Mouse (Mus musculus) stomach, postnatal 0 days (tissue): ENCODE data around the gene Olfr1506. TPM values are rescaled to one million over a fixed set of nuclear protein-coding genes. Genes with fewer than 3 reads are reported as not detected.
"Not testable (repeated sequence)": the region's sequence is repeated elsewhere in the genome, so short reads cannot be mapped to it uniquely, and the experiment has no call there.

Source experiments
- ATAC-seq: fragments of 200-750 bp; cut with Nextera tagmentation; 2 replicates; pipeline ENCODE4 v1.8.0; 2017; ENCODE audit not compliant: low FRiP score, low TSS enrichment
- DNase-seq: peaks from one replicate; pipeline ENCODE4 v3.0.0-alpha.2; 2016; ENCODE audit warnings: low spot score
- H3K27ac ChIP-seq: fragments of 300-500 bp; sonication (generic); replicated peaks from 2 replicates; pipeline ENCODE4 v1.5.1; 2014; ENCODE audit warnings: mild to moderate bottlenecking, control low read depth
- H3K27me3 ChIP-seq: fragments of 300-500 bp; sonication (generic); 2 replicates; pipeline ENCODE4 v1.6.1; 2014; ENCODE audit warnings: low read length; ENCODE audit not compliant: control insufficient read depth, insufficient read depth
- H3K36me3 ChIP-seq: fragments of 300-500 bp; sonication (generic); 2 replicates; pipeline ENCODE4 v1.6.1; 2014; ENCODE audit warnings: low read length, mixed read lengths; ENCODE audit not compliant: control insufficient read depth, insufficient read depth
- H3K4me1 ChIP-seq: fragments of 300-500 bp; sonication (generic); replicated peaks from 2 replicates; pipeline ENCODE4 v1.6.1; 2014; ENCODE audit warnings: antibody characterized with exemption; ENCODE audit not compliant: control insufficient read depth, insufficient read depth
- H3K4me2 ChIP-seq: fragments of 300-500 bp; sonication (generic); replicated peaks from 2 replicates; pipeline ENCODE4 v1.6.1; 2014; ENCODE audit warnings: low read depth, mild to moderate bottlenecking, control low read depth, moderate library complexity
- H3K4me3 ChIP-seq: fragments of 300-500 bp; sonication (generic); 2 replicates; pipeline ENCODE4 v1.5.1; 2014; ENCODE audit warnings: low read depth, low read length, control low read depth
- H3K9ac ChIP-seq: fragments of 300-500 bp; sonication (generic); 2 replicates; pipeline ENCODE4 v1.6.1; 2014; ENCODE audit warnings: mild to moderate bottlenecking, low read length, control low read depth, mixed read lengths
- H3K9me3 ChIP-seq: fragments of 300-500 bp; sonication (generic); 2 replicates; pipeline ENCODE4 v1.6.1; 2016; ENCODE audit warnings: low read length; ENCODE audit not compliant: control insufficient read depth
- CTCF ChIP-seq: IDR thresholded peaks from 2 replicates; pipeline ENCODE4 v1.5.1; 2016; ENCODE audit warnings: antibody characterized with exemption, low read depth, mild to moderate bottlenecking, moderate library complexity
- EP300 ChIP-seq: optimal IDR thresholded peaks from 2 replicates; pipeline ENCODE3; 2016; ENCODE audit warnings: antibody characterized with exemption
- WGBS: fragments of 180-500 bp; shearing (Covaris S2); extraction: QIAGEN DNeasy Blood & Tissue Kit; methylation state at CpG from one replicate; pipeline ENCODE4 v1.1.7; 2014; 5-methylcytosine and 5-hydroxymethylcytosine counted together
- polyA plus RNA-seq: library from polyadenylated mRNA; unstranded; fragments of >200 nt; fragmentation: Nextera tagmentation; extraction: Ambion mirVana; gene quantifications from 2 replicates; pipeline ENCODE4 v1.2.1, GENCODE M21; 2015

Gene Olfr1506
- not detected in 2 replicates for polyA plus RNA-seq

DNA sequence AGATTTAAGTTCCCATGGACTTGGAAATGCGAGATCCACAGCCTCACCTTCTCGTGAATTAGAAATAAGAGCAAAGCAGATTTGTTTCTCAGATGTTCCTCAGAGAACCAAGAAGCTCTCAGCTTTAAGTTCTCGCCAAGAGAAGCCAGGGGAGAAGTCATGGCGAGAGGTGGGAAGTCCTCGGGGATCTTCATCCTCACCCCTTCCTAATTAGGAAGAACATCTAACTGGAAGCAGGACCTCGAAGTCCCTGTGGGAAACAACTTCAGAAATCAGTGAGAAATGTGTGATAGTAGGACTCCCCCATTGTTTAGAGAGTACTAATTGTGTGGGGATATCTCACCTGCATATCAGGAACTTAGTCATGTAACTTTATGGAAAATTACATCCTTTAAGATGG, at the start of gene Olfr1506:
Gene Olfr1506 (minus strand): TSS at position 101 of the 400 bp plus-strand sequence.
- not testable (repeated sequence) for H3K27me3 ChIP-seq, H3K9ac ChIP-seq, ATAC-seq, H3K9me3 ChIP-seq, H3K36me3 ChIP-seq, H3K4me1 ChIP-seq, H3K27ac ChIP-seq, H3K4me3 ChIP-seq, H3K4me2 ChIP-seq, DNase-seq
- no CpG with 5 or more reads among the region's 6 CpGs for WGBS

DNA sequence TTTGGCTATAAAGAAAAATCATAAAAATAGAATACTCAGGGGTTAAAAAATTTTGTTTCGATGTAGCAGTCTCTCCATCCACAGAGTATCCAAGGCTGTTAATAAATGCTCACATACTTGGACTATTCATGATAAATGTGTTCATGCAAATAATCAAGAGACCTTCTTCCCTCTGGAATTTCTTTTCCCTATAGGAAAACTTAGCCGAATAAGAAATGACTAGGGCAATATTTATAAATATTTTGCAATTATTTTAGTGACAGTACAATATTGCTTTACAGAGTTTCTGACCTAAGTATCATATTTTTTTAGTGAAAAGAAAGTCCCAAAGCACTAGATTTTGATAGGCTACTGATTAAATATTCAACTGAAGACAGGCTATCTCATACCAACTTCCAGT, 46.6 kb upstream of the Olfr1506 start, which contains the start of gene Olfr1271:
Gene Olfr1271 (minus strand): TSS at position 101 of the 400 bp plus-strand sequence.
- Histone ChIP-seq H3K36me3 (no peaks in the 10 kb centered on the region), H3K4me1 (no peaks in the 10 kb centered on the region), H3K4me2 (no peak within 1 kb of the TSS), H3K9me3 (no peaks in the 10 kb centered on the region), H3K27me3 (no peaks in the 10 kb centered on the region), H3K9ac (no peak within 1 kb of the TSS), H3K4me3 (no peak within 1 kb of the TSS), H3K27ac (no peak within 1 kb of the TSS)
- WGBS: 81% methylated on average over 2 of the region's 2 CpGs
- no peak for DNase-seq
- TF ChIP-seq EP300 (no peak), CTCF (no peak)
- no peak for ATAC-seq

DNA sequence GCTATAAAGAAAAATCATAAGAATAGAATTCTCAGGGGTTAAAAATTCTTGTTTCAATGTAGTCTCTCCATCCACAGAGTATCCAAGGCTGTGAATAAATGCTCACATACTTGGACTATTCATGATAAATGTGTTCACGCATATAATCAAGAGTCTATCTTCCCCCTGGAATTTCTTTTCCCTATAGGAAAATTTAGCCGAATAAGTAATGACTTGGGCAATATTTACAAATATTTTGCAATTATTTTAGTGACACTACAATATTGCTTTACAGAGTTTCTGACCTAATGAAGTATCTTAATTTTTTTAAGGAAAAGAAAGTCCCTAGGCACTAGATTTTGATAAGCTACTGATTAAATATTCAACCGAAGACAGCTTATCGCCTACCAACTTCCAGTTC, 33.2 kb upstream of the Olfr1506 start, which contains the start of gene Olfr142:
Gene Olfr142 (minus strand): TSS at position 101 of the 400 bp plus-strand sequence.
- Histone ChIP-seq H3K4me2 (no peak within 1 kb of the TSS), H3K4me1 (no peaks in the 10 kb centered on the region), H3K4me3 (no peak within 1 kb of the TSS), H3K27me3 (no peaks in the 10 kb centered on the region), H3K9me3 (no peaks in the 10 kb centered on the region), H3K36me3 (no peaks in the 10 kb centered on the region), H3K27ac (no peak within 1 kb of the TSS), H3K9ac (no peak within 1 kb of the TSS)
- WGBS: 90% methylated on average over 4 of the region's 4 CpGs
- ATAC-seq (no peak), DNase-seq (no peak)
- TF ChIP-seq EP300 (no peak), CTCF (no peak)

DNA sequence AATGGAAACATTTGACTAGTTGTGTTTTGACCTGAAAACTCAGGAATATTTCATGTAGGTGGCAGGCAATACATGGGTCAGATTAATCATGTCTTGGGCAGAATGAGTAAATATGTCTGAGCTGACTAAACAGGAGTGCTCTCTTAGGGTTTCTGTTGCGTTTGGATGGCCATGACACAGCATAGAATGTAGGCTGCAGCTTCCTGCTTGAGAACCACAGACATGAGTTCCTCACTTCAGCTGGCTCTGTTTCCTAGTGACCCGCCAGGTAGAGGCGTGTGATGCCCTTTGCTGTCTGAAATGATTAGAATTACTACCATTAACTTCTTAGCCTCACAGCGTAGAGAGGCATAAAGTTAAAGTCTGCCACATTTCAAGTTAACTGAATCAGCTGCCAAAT, 24.7 kb downstream of the Olfr1506 start:
- not testable (repeated sequence) for H3K27ac ChIP-seq, H3K27me3 ChIP-seq, H3K9ac ChIP-seq, H3K4me3 ChIP-seq, ATAC-seq, H3K4me2 ChIP-seq, DNase-seq, H3K36me3 ChIP-seq, H3K9me3 ChIP-seq, H3K4me1 ChIP-seq
- no CpG with 5 or more reads among the region's 4 CpGs for WGBS

DNA sequence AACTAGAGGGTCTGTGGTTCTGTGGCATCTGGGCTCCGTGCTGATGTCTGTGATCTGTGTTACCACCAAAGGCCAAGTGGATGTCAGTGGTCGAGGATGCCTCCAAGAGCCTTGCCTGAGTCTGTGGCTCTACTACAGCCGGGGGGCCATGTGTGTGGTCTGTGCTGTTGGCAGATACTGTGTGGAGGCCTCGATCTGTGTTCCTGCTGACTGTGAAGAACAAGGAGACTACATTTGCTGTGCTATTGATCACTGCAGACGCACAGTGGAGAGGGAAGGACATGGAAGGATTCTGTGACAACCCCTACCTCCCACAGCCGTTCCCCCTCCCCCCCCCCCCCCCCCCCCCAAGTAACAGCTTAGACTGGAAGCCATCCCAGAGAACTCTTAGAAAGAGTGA, 29.0 kb downstream of the Olfr1506 start:
- H3K4me3 ChIP-seq, H3K9me3 ChIP-seq, H3K27me3 ChIP-seq, H3K36me3 ChIP-seq, H3K4me1 ChIP-seq, DNase-seq, H3K27ac ChIP-seq, ATAC-seq, H3K9ac ChIP-seq, H3K4me2 ChIP-seq: not testable (repeated sequence)
- no CpG with 5 or more reads among the region's 6 CpGs for WGBS

DNA sequence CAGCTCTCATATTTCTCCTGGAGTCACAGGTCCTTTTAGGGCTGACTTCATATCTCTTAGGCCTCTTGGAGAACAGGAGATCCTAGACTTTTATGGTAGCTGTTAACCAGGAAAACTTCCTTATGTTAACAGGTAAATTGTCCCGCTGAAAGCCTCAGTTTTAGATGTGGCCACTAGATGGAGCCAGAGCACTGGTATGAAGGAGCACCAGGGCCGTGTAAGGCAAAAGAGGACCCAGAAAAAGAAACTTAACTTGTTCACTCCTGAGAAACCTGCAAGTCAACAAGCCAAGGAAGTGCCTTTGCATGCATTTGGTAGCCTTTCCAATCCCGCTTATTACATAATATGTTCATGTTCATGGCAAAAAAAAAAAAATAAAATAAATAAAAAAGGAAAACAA, 29.5 kb downstream of the Olfr1506 start:
- not testable (repeated sequence) for H3K4me1 ChIP-seq

GRCm38 (mm10) chr2:90187082-90187481, 37.2 kb downstream of the Olfr1506 start:
- not testable (repeated sequence) for H3K36me3 ChIP-seq, DNase-seq, H3K27me3 ChIP-seq, H3K4me1 ChIP-seq, H3K9ac ChIP-seq, H3K27ac ChIP-seq, H3K4me3 ChIP-seq, ATAC-seq, H3K9me3 ChIP-seq, H3K4me2 ChIP-seq
- WGBS: no CpG with 5 or more reads among the region's 5 CpGs

More for the DNA sequence above, 29.5 kb downstream of the Olfr1506 start:
- not testable (repeated sequence) for H3K4me3 ChIP-seq, H3K27ac ChIP-seq, H3K36me3 ChIP-seq, H3K27me3 ChIP-seq, H3K9ac ChIP-seq, H3K4me2 ChIP-seq, ATAC-seq, DNase-seq, H3K9me3 ChIP-seq
- WGBS: no CpG with 5 or more reads among the region's 3 CpGs

- H3K27me3 ChIP-seq, H3K9ac ChIP-seq, DNase-seq, H3K4me3 ChIP-seq, ATAC-seq, H3K4me1 ChIP-seq, H3K27ac ChIP-seq, H3K9me3 ChIP-seq, H3K4me2 ChIP-seq, H3K36me3 ChIP-seq: not testable (repeated sequence)
- no CpG with 5 or more reads among the region's 4 CpGs for WGBS
Measured at GRCm38 (mm10) chr2:90186082-90186481, 38.2 kb downstream of the Olfr1506 start.
